Mouse (Mus musculus) thymus, postnatal 36 days (tissue): ENCODE measurements around the gene Rin2.
"Not testable (repeated sequence)": the region's sequence is repeated elsewhere in the genome, so short reads cannot be mapped to it uniquely, and the experiment has no call there.

Experiments
- DNase-seq, 2 experiments: peaks; one replicate each; pipeline ENCODE4 v3.0.0; 2022; ENCODE audit warnings: mixed read lengths in 2 of 2

The Rin2 gene

GRCm38 (mm10) chr2:145903061-145903901 is 228.3 kb downstream of the Rin2 start:
- peak; percentile 87 to 88 for DNase-seq

GRCm38 (mm10) chr2:145903983-145904616 is 229.1 kb downstream of the Rin2 start:
- DNase-seq, result no peak

- DNase-seq, result no peak
Measured at GRCm38 (mm10) chr2:145905156-145905555, 230.1 kb downstream of the Rin2 start.

GRCm38 (mm10) chr2:145905884-145906283 is 230.9 kb downstream of the Rin2 start:
- not testable (repeated sequence) for DNase-seq

- no peak for DNase-seq
Measured at GRCm38 (mm10) chr2:145920941-145921650, 246.1 kb downstream of the Rin2 start.

GRCm38 (mm10) chr2:145934339-145935231 is 259.6 kb downstream of the Rin2 start, which contains the start of the genes Cfap61 and Crnkl1:
Gene Cfap61 (plus strand): TSS chr2:145934784.
Gene Crnkl1 (minus strand): TSS chr2:145935014.
- DNase-seq, result peak; percentile 90 to 91

- no peak for DNase-seq
Measured at GRCm38 (mm10) chr2:145936975-145937374, 262.0 kb downstream of the Rin2 start.
